Mouse (Mus musculus) cerebellum, postnatal 25 days (tissue): ENCODE data around the gene Pdgfb.

Source experiments
- DNase-seq, 2 experiments: peaks; one replicate each; pipeline ENCODE4 v3.0.0; 2021; ENCODE audit warnings: mixed read lengths in 2 of 2

Pdgfb gene

GRCm38 (mm10) chr15:80014321-80015210, at the start of gene Pdgfb:
Gene Pdgfb, minus strand, starts transcription at chr15:80014977.
- peak; percentile 54 to 71 for DNase-seq

GRCm38 (mm10) chr15:80062821-80063220, 48.0 kb upstream of the Pdgfb start:
- DNase-seq, result no peak

GRCm38 (mm10) chr15:80062339-80062738, 47.6 kb upstream of the Pdgfb start:
- no peak for DNase-seq

GRCm38 (mm10) chr15:80061071-80061550, 46.3 kb upstream of the Pdgfb start:
- DNase-seq, result no peak

- DNase-seq, result no peak
These were observed 45.7 kb upstream of the Pdgfb start for GRCm38 (mm10) chr15:80060356-80061070.

- no peak for DNase-seq
These were observed 44.8 kb upstream of the Pdgfb start for GRCm38 (mm10) chr15:80059606-80060005.

GRCm38 (mm10) chr15:80058151-80058550, 43.4 kb upstream of the Pdgfb start:
- no peak for DNase-seq

GRCm38 (mm10) chr15:80054034-80054710, 39.4 kb upstream of the Pdgfb start:
- no peak for DNase-seq

- DNase-seq, result peak in 1 of 2 experiments; percentile 24
These were observed 38.7 kb upstream of the Pdgfb start for GRCm38 (mm10) chr15:80053381-80054033.

- no peak for DNase-seq
These were observed 37.0 kb upstream of the Pdgfb start for GRCm38 (mm10) chr15:80051782-80052181.

GRCm38 (mm10) chr15:80051092-80051761, 36.5 kb upstream of the Pdgfb start:
- DNase-seq, result no peak

- DNase-seq, result no peak
These were observed 35.3 kb upstream of the Pdgfb start for GRCm38 (mm10) chr15:80050093-80050492.

- no peak for DNase-seq
These were observed 33.2 kb upstream of the Pdgfb start for GRCm38 (mm10) chr15:80047973-80048372.

GRCm38 (mm10) chr15:80047242-80047641, 32.5 kb upstream of the Pdgfb start:
- DNase-seq, result no peak

- DNase-seq, result no peak
These were observed 31.0 kb upstream of the Pdgfb start for GRCm38 (mm10) chr15:80045749-80046148.

- no peak for DNase-seq
These were observed 29.5 kb upstream of the Pdgfb start for GRCm38 (mm10) chr15:80044249-80044648.

- DNase-seq, result no peak
These were observed 27.4 kb upstream of the Pdgfb start for GRCm38 (mm10) chr15:80042152-80042551.

- DNase-seq, result no peak
These were observed 23.3 kb upstream of the Pdgfb start for GRCm38 (mm10) chr15:80038110-80038391.

- no peak for DNase-seq
These were observed 22.7 kb upstream of the Pdgfb start for GRCm38 (mm10) chr15:80037255-80038109.

- DNase-seq, result no peak
These were observed 20.6 kb upstream of the Pdgfb start for GRCm38 (mm10) chr15:80035341-80035885.

- DNase-seq, result no peak
These were observed 20.1 kb upstream of the Pdgfb start for GRCm38 (mm10) chr15:80034913-80035312.
